Mouse (Mus musculus): ENCODE data around the gene Cuta. TPM values are rescaled to one million over a fixed set of nuclear protein-coding genes. Genes with fewer than 3 reads are reported as not detected.
"Not testable (repeated sequence)": the region's sequence is repeated elsewhere in the genome, so short reads cannot be mapped to it uniquely, and the experiment has no call there.

Cuta gene
- total RNA-seq, 2 experiments from 2014 or later = 94.9 to 100 TPM

GRCm38 (mm10) chr17:26937883-26938695, 1.3 kb downstream of the Cuta start:
- no peak for DNase-seq (ENCODE audit: low spot score in 2 of 2)

- no peak for DNase-seq (ENCODE audit: low spot score in 2 of 2)
Measured at GRCm38 (mm10) chr17:26936921-26937695, 2.3 kb downstream of the Cuta start.

- DNase-seq (ENCODE audit: low spot score in 2 of 2) = no peak
Measured at GRCm38 (mm10) chr17:26936453-26936852, 2.9 kb downstream of the Cuta start.

GRCm38 (mm10) chr17:26935027-26935426, 4.3 kb downstream of the Cuta start:
- DNase-seq (ENCODE audit: low spot score in 2 of 2) = no peak

GRCm38 (mm10) chr17:26933885-26934827, 5.2 kb downstream of the Cuta start:
- no peak for DNase-seq (ENCODE audit: low spot score in 2 of 2)

GRCm38 (mm10) chr17:26933419-26933818, 6.0 kb downstream of the Cuta start:
- DNase-seq (ENCODE audit: low spot score in 2 of 2) = no peak

- DNase-seq (ENCODE audit: low spot score in 2 of 2) = peak; percentile 91 to 97
Measured at GRCm38 (mm10) chr17:26932839-26933398, 6.5 kb downstream of the Cuta start, which contains the start of gene Phf1. Gene Phf1 (plus strand): TSS chr17:26933052.

GRCm38 (mm10) chr17:26931795-26932194, 7.6 kb downstream of the Cuta start:
- peak in 1 of 2 experiments; percentile 51 for DNase-seq (ENCODE audit: low spot score in 2 of 2)

GRCm38 (mm10) chr17:26925414-26925813, 14.0 kb downstream of the Cuta start:
- DNase-seq (ENCODE audit: low spot score in 2 of 2) = not testable (repeated sequence)

GRCm38 (mm10) chr17:26922368-26922767, 17.0 kb downstream of the Cuta start:
- not testable (repeated sequence) for DNase-seq (ENCODE audit: low spot score in 2 of 2)

GRCm38 (mm10) chr17:26919516-26919915, 19.9 kb downstream of the Cuta start:
- not testable (repeated sequence) for DNase-seq (ENCODE audit: low spot score in 2 of 2)

- DNase-seq (ENCODE audit: low spot score in 2 of 2) = no peak
Measured at GRCm38 (mm10) chr17:26918343-26918742, 21.0 kb downstream of the Cuta start.

- not testable (repeated sequence) for DNase-seq (ENCODE audit: low spot score in 2 of 2)
Measured at GRCm38 (mm10) chr17:26917560-26917959, 21.8 kb downstream of the Cuta start.

GRCm38 (mm10) chr17:26916711-26917482, 22.5 kb downstream of the Cuta start, which contains the start of gene Kifc5b:
Gene Kifc5b (plus strand): TSS chr17:26917091.
- DNase-seq (ENCODE audit: low spot score in 2 of 2) = peak; percentile 99 to 100

GRCm38 (mm10) chr17:26915248-26915647, 24.1 kb downstream of the Cuta start:
- no peak for DNase-seq (ENCODE audit: low spot score in 2 of 2)

- not testable (repeated sequence) for DNase-seq (ENCODE audit: low spot score in 2 of 2)
Measured at GRCm38 (mm10) chr17:26907506-26907905, 31.9 kb downstream of the Cuta start.

GRCm38 (mm10) chr17:26904320-26904719, 35.0 kb downstream of the Cuta start:
- no peak for DNase-seq (ENCODE audit: low spot score in 2 of 2)

GRCm38 (mm10) chr17:26900916-26901315, 38.5 kb downstream of the Cuta start:
- DNase-seq (ENCODE audit: low spot score in 2 of 2) = no peak

- peak in 1 of 2 experiments; percentile 63 for DNase-seq (ENCODE audit: low spot score in 2 of 2)
Measured at GRCm38 (mm10) chr17:26895578-26895977, 43.8 kb downstream of the Cuta start.

GRCm38 (mm10) chr17:26894342-26894741, 45.0 kb downstream of the Cuta start:
- peak; percentile 67 to 85 for DNase-seq (ENCODE audit: low spot score in 2 of 2)
